Mouse (Mus musculus) hematopoietic stem cell, adult 5-6 weeks (primary cell): ENCODE measurements around the gene Stk10. TPM values are rescaled to one million over a fixed set of nuclear protein-coding genes. Genes with fewer than 3 reads are reported as not detected.

Source experiments
- ATAC-seq, 2 experiments: fragments of 125-278 bp in 1 of 2; replicated peaks in 1 of 2; 2 replicates each; pipeline ENCODE4 v1.8.0; 2016 to 2017; ENCODE audit warnings: inconsistent platforms in 2 of 2, mild to moderate bottlenecking in 2 of 2, moderate number of reproducible peaks in 2 of 2, low read depth in 1 of 2, moderate TSS enrichment in 1 of 2; ENCODE audit not compliant: low FRiP score in 2 of 2, poor library complexity in 2 of 2, severe bottlenecking in 2 of 2, insufficient read depth in 1 of 2, low TSS enrichment in 1 of 2
- total RNA-seq: library from RNA; stranded (forward); fragments of 172-1452, 232-1000 nt; gene quantifications from 2 replicates; pipeline ENCODE4 v1.2.3, GENCODE M21; 2017

The Stk10 gene
- total RNA-seq, 1 experiment from 2014 or later: 32.7 TPM

DNA sequence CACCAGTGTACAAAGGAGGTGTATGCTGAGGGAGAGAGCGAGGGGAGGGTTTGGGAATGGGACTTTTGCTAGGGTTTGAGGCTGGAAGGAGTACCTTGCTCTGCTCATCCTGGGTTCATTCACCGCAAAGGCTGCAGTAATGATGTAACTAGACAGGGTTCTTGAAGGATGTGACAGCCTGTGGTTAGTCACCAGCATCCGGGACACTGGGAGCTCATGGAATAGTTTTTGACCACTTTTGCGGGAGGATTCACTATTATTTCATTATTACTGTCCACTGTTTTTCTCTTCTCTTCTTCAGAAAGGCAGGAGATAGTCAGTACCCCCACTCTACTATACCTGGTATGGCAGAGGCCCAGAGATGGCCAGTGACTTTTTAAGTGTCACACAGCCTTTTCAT, 9.1 kb downstream of the Stk10 start:
- ATAC-seq: peak in 1 of 2 experiments; percentile 11; a peak in 1 of 4 replicates

DNA sequence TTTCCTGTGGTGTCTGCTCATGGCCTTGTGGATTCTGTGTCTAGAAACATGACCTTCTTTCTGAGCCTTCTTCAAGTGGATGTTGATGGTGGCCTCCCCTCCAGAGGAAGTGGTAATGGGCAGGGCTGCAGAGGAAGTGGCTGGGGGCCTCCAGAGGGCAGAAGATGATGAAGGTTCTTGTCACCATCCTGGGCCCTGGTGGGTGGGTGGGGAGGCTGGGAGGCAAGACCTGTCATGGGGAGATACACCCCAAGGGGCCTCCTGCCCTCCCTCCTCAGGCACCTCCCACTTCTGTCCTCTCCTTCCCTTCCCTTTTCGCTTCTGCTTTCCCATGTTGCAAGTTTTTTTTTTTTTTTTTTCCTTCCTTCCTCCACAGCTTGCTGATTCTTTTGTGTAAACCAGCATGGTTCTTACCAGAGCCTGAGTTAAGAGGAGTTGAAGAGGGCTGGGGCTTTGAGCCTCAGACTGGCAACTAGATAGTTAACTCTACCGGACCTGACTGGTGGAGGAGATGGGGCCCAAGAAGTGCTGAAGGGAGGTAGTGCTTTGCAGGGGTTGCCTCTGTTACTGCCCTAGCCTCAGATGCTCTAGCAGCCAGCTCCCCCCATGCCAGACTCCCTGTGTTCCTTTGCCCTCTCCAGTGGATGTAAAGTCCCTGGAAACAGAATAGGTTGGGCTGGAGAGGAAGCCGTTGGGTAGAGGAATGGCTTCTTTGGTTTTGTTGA, 9.7 kb downstream of the Stk10 start:
- peak; percentile 92 to 96 for ATAC-seq

DNA sequence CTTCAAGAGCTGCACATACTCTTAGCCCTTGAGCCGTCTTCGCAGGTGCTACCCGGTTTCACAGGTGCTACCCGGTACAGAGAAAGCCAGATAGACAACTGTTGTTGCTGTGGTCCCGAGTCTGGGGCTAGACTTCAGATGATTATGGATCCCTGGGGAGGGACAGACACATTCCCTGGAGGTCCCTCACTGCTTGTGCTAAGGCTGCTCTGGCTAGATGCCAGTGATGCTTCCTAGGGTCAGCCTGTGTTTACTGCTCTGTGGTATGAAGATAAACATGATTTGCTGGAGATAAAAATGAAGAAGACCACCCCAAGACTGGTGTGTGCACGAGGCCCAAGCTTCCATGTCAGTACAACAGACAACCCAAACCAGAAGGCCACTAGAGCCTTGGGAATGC, 10.9 kb downstream of the Stk10 start:
- ATAC-seq: no peak

DNA sequence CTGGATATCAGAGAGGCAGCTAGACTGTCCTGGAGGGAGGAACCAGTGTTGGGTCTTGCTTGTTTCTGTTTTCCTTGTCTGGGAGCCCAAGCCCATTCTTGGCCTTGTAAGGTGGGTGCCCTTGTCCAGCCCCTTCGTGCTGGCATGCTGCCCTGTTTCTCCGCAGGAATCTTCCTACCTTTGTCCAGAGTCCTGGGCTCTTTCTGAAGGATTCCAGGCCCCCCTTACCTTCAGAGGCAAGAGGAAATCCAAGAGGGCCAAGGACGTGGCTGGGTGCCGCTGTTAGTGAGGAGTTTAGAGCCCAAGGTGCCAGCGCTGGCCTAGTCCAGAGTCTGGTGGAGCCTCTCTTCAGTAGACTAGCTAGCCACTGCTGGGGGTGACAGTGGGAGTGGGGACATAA, 11.4 kb downstream of the Stk10 start:
- ATAC-seq: no peak

DNA sequence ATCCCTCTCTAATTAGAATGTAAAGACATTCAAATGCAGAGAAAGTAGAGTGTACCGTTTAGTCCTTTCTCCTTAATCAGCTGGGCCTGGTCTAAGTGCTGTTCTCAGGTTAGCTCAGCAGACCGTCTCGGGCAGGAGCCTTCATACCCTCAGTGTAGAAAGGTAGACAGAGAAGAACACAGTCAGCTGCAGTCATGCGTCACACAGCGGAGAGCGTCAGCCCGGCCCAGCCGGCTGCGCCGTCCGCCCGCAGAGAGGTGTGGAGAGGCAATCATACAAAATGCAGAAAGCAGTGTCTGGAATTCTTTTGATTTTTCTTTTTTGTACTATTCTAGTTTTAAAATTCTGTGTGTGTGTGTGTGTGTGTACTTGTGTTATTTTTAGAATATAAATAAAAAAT, 12.5 kb downstream of the Stk10 start:
- ATAC-seq: no peak

DNA sequence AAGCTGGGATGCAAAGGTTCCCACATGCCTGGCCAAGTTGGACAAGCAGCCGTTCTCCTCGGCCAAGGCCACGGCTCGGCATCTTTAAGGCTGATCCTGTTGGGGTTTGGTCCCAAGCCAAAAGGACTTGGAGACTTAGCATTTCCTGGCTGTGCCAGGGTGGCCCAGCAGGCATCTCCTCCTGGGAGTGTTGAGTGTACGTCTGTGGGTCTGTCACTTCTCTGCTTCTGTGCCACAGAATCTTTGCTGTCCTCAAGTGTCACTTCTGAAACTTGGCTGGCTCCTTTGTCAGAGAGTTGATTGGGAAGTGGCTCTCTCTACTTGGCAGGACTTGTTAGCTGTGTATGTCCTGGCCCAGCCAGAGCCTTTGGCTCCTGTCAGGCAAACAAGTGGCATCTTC, 13.4 kb downstream of the Stk10 start:
- ATAC-seq: no peak

DNA sequence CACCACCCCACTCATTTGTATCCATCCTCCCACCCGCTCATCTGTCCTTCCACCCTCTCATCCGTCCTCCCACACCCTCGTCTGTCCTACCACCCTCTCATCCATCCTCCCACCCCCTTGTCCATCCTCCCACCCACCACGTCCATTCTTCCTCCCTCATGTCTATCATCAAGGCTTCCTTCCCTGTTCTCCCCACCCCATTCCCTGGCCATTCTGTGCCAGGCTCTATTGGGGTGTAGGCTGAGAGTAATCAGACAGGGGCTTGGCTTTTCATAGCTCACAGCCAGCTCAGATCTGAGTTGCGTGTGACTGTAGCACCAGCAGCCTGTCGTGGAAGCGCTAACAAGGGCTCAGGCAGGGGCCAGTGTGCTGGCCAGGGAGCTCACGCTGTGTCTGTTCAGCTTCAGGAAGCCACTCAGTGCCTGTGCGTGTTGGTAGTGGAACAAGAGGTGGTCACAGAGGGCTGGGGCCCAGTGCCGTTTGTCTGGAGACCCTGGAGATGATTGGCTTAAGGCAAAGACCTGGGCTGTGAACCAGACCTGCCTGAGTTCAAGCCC, 14.4 kb downstream of the Stk10 start:
- no peak for ATAC-seq

DNA sequence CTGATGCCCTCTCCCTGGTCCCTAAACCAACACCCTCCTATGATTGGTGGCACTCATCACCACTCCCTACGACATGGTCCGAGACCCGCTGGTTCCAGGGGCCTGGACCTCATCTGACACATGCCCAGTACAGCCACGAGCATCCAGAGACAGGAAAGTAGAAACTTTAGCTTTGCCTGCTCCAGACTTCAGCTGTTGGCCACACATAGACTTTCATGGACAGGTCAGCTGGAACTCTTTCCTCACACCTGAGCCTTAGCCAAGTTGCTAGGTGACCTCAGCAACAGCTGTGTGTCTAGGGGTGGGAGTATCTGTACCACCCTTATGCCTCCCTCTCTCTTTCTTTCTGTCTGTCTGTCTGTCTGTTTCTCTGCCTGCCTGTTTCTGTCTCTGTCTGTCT, 15.1 kb downstream of the Stk10 start:
- no peak for ATAC-seq

DNA sequence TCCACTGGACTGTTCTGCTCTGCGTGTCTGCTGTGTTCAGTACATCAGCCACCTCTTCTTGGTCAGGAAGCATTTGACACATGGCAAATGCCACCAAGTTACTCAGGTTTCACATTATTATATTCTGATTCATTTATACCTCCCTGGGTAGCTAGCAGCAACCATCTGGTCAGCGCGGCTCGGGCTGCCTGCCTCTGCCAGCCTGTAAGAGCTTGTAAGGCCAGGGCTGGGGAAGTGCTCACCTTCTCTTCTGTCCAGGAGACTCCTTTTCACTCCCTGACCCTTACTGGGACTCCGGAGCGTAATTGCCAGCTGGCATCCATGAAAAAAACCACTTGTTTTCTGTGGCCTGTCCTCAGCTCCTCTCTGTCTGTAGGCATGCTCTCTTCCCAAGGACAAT, 16.1 kb downstream of the Stk10 start:
- ATAC-seq: no peak

DNA sequence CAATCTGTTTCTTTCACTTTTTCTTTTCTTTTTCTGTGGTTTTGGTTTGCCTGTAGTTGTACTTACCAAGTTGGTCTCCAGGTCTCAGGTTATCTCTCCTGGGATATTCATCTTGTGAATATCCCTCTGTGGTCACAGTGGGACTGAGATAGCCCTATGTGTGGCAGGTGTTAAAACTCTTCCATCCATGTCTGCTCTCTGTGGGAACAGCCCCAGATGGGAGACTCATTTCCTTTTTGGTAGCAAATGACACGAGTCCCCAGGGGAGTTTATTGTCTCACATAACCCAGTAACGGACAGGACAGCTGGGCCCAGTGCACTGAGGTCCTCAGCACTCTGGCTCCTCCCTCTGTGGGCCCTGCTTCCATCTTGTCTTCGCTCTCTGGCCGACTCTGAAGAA, 17.0 kb downstream of the Stk10 start:
- no peak for ATAC-seq

DNA sequence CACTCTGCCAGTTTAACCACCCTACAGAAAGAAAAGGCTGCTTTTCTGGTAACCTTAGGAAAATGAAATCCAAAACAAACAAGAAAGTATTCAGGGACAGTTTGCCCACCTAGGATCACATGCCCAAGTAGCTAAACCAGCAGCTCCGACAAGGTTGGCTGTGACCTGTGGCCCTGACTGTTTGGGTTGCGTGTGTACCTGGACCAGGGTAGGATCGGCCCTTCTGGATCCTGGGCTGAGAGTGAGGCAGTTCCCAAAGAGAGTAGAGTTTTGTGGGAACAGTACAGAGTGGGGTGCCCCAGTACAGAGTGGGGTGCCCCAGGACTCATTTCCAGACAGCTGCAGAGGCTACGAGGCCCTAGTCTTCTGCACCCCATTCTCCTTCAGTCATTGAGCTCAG, 18.0 kb downstream of the Stk10 start:
- no peak for ATAC-seq

DNA sequence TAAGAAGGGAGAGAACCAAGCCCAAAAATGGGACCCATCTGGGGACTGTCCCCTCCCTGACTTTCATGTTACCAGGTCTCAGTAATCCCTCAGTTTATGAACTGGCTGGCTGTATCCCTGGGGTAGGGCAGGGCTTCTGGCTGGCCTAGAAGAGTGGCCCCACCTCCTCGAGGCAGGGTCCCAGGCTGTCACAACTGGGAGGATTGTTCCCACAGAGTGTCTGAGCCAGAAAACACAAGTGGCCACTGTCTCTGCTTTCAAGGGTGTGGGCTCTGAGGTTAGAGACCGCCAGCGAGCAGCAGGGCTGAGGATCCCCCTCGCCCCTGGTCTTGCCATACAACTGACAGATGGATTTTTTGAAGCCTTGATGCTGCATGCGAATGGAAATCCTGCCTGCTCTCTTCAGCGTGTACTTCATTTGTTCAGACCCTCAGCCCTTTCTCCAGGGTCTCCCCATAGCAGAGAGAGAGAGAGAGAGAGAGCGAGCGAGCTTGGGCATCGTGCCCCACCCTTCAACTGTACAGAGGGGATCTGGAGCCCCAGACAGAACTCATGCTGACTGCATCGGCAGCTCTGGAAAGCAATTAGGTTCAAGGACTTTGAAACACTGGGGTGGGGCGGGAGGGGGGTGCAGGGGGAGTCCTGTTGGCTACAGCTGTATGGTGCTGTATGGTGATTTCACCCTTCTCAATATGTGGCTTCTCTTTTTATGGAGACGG, 18.6 kb downstream of the Stk10 start:
- ATAC-seq: no peak

DNA sequence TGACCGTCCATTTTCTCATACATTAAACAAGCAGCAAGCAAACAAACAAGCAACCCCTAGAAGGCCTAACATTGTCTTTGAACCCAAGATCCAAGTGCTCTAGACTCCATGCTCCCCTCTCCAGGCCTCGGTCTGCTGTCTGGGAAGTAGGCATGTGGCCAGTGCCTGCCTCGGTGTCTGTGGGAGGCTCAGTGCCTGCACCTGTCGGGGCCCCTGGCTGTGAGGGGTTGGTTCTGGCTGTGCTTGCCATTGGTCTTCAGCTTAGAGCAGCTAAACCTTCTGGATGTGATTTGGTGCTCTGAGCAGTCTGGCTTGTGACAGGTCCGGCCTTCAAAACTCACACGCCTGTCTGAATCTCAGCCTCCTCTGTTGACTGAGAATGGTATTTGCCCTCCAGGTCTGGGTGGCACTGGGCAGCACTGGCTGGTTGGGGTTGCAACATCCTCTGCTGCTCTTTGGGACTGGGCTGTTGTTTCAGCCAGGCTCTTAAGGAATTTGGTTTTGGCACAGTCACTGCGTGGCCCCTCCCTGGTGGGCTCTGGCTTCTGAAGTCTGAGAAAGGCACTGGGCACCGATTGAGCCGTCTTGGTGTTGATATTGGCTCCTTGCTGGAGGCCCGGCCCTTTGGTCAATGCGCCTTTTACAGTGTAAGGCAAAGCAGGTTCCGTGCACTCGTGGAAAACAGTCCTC, 19.4 kb downstream of the Stk10 start:
- no peak for ATAC-seq

DNA sequence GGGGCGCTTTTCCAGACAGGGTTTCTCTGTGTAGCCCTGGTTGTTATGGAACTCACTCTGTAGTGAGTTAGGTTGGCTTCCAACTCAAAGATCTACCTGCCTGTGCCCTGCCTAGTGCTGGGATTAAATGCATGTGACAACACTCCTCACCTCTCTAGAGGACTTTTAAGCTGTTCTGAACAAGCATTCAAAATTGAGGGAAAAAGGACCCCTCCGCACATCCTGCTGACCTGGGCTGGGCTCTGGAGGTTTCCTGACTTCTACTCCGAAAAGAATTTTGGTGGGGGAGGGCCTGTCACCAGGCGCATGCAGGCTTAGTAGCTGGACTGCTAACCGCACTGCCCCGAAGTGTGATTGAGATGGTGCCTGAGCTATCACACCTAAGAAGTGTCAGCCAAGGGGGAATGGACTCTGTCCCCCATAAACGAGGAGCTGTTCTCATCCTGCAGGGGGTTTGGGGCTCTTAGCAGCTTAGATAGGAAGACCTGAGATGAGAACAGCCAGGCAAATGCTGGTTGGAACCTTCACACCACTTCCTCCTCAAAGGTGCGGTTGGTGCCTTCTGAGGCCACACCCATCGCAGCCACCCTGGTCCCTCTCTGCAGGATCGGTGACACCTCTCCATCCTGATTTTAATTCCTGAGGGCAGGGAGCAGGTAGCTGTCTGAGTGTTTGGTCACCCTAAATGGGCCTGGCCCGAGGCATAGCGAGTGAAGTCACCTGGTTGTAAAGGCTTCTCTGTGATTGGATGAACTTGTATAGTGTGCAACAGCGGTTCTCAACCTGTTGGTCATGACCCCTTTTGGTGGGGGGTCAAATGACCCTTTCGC, 20.4 kb downstream of the Stk10 start:
- ATAC-seq: peak; percentile 44 to 54

DNA sequence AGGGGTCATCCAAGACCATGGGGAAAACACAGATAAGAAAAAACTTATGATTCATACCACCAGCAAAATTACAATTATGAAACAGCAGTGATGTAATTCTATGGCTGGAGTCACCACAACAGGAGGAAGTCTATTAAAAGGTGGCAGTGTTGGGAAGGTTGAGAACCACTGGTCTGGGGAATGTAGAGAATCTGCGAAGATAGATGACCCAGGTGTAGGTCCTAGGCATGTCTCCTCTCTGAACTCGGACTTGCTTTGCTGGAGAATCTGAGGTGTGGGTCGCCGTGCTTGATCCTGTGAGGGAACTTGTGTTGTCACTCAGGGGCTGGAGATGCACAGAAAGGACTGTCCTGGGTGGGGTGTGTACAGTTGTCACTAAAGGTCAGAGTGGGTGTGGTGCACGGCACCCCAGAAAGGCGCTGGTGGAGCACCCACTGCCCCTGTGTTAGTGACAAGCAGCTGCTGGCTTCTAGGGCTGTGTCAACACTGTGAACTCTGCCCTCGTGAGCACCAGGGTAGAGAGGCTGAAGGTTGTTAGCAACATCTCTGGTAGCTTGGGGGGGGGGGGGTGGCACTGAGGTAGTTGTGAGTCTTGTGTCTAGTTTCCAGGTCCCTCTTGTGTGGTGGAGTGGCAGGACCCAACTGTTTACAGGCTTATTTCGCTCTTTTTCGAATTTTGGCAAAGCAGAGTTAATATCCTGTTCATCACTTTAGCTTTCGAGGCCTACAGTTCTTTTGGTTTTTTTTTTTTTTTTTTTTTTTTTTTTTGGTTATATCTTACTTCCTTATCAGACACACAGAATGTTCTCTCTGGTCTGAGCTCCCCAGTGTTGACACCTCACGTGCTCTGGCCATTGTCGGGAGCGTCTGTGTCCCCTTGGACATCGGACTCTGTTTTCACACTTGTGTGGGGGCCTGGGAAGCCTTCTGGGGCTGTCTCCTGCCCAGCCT, 21.3 kb downstream of the Stk10 start:
- ATAC-seq: no peak; a peak in 1 of 4 replicates

DNA sequence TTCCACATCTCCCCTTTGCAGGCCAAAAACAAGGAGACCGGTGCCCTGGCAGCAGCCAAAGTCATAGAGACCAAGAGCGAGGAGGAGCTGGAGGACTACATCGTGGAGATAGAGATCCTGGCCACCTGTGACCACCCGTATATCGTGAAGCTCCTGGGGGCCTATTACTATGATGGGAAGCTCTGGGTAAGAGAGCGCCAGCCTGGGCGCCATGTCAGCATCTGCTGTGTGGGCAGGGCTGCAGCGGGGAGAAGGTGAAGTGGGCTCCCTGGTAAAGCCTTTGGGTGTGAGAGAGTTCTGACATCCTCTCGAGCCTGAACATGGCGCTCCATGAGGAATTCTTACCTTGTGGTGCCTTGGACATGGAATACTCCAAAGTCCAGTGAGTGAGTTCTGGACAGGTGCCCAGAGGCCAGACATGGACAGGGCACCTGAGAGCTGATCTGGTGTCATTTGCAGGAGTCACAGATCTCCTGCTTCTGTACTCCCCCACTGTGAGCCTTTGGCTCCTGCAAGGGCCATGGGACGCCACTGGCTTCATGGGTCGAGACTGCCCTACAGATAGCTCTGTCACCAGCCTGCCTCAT, 22.1 kb downstream of the Stk10 start:
- ATAC-seq: no peak
